In the genomic region with DNA sequence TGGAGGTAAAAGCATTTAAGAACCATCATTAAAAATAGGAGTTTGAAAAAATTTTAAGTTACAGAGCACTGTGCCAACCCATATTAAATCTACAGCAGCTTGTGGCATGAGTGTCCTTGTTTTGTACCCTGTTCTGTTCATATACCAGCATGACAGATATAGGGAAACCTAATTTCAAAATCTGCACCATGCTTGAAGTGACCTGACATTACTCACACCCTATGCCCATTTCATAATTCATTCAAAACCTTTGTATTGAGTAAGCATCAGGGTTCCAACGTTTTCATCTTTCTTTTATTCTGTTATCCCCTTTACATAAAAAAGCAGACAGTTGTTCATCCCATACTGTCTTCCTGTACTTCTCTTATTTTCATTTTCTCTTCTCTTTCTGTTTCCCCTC, we compare ENCODE assay signal across 28 mouse cellular contexts.
"Had no signal": no experiment of that assay in that cellular context is flagged by ENCODE, and none has a peak within 500 bp of the region (broad histone marks: within the 10 kb centered on the region; RNA-seq: fewer than 3 reads in every experiment).

No protein-coding gene starts in this region.

- H3K4me1 ChIP-seq: heart, embryonic 10.5 days; heart, embryonic 12.5 days; heart, embryonic 13.5 days; heart, embryonic 15.5 days; hindbrain, embryonic 12.5 days; hindbrain, embryonic 13.5 days; hindbrain, embryonic 15.5 days; intestine, embryonic 15.5 days; kidney, embryonic 15.5 days had no signal

- H3K4me3 ChIP-seq: heart, embryonic 10.5 days; heart, embryonic 12.5 days; heart, embryonic 13.5 days; heart, embryonic 15.5 days; hindbrain, embryonic 10.5 days; hindbrain, embryonic 12.5 days; hindbrain, embryonic 13.5 days; hindbrain, embryonic 15.5 days; intestine, embryonic 15.5 days; kidney, embryonic 15.5 days; left cerebral cortex, adult 2 months had no signal

- H3K9me3 ChIP-seq: heart, embryonic 10.5 days; heart, embryonic 12.5 days; heart, embryonic 13.5 days; heart, embryonic 15.5 days; hindbrain, embryonic 10.5 days; hindbrain, embryonic 12.5 days; hindbrain, embryonic 13.5 days; hindbrain, embryonic 15.5 days; intestine, embryonic 15.5 days; kidney, embryonic 15.5 days had no signal

- DNase-seq: heart, postnatal 14 days; heart, postnatal 36 days; heart, postnatal 4 days; kidney, adult 11 months; kidney, adult 18-20 months; kidney, adult 8-10 months; kidney, postnatal 10 days; kidney, postnatal 25 days; layer of hippocampus, adult 9-11 months; layer of hippocampus, postnatal 36 days had no signal

- H3K36me3 ChIP-seq: heart, embryonic 10.5 days; heart, embryonic 12.5 days; heart, embryonic 13.5 days; heart, embryonic 15.5 days; hindbrain, embryonic 10.5 days; hindbrain, embryonic 12.5 days; hindbrain, embryonic 13.5 days; hindbrain, embryonic 15.5 days; intestine, embryonic 15.5 days; kidney, embryonic 15.5 days had no signal

- ATAC-seq: hindbrain, embryonic 16.5 days; hindbrain, postnatal 0 days; inflammation-experienced regulatory T-cells, adult 6 months; intestine, embryonic 15.5 days; intestine, embryonic 16.5 days; intestine, postnatal 0 days had no signal

- H3K27ac ChIP-seq: heart, embryonic 10.5 days; heart, embryonic 13.5 days; heart, embryonic 15.5 days; hindbrain, embryonic 10.5 days; hindbrain, embryonic 12.5 days; hindbrain, embryonic 13.5 days; hindbrain, embryonic 14.5 days; hindbrain, embryonic 15.5 days; hindbrain, postnatal 0 days; intestine, embryonic 15.5 days; kidney, embryonic 15.5 days; kidney, postnatal 0 days; left cerebral cortex, adult 2 months had no signal

- H3K27me3 ChIP-seq: heart, embryonic 12.5 days; heart, embryonic 13.5 days; heart, embryonic 15.5 days; hindbrain, embryonic 12.5 days; hindbrain, embryonic 13.5 days; hindbrain, embryonic 15.5 days; intestine, embryonic 15.5 days; kidney, embryonic 15.5 days had no signal
